Mouse (Mus musculus): ENCODE data around the gene Gpr68.

Gene Gpr68

DNA sequence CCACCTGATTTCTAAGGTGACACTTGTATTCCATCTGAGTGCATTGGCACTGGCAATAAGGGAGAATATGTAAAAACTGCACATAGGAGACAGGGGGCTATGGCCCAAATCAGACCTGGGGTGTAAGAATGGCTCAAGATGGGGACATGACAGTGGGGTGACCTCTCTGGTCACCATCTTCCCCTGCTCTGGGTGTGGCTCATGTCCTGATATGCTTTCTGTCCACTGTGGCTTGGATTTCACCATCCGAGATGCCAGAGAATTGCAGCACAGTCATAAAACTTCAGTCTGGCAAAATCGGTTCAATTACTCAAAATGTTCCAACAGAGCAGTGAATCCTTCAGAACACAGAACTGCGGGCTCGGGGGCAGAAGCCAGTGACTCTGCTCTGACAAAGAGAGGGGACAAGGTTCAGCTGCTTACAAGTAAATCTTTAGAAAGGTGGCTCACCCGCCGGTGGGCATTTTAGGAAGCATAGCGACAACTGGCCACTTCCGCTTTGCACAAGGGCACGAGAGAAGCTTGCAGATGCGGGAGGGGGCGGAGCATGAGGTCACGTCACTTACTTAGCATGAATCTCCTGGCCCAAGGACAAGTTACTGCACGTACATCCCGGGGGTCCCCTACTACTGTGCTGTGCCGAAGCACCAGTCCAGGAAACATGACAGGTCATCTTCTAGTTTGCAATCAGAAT, 16.8 kb upstream of the Gpr68 start:
- DNase-seq (ENCODE audit: low spot score): no peak

DNA sequence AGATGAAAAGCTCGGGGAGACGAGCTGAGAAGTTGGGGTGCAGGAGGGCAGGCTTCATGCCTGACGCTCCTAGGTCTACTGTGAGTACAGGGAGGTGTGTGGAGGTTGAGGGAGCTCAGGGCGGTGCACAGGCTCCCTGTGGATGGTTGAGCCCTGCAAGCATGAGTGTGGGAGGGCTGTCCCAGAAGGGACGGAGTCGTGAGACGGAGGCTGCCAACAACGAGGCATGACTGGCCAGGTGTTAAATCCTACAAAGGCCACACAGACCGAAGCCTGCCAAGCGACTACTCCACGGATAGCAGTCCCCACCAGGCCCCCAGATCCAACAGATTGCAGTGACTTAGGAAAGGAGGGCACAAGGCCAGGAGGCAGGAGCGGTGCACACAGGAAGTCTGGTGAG, 2.7 kb upstream of the Gpr68 start:
- no peak for DNase-seq (ENCODE audit: low spot score)

DNA sequence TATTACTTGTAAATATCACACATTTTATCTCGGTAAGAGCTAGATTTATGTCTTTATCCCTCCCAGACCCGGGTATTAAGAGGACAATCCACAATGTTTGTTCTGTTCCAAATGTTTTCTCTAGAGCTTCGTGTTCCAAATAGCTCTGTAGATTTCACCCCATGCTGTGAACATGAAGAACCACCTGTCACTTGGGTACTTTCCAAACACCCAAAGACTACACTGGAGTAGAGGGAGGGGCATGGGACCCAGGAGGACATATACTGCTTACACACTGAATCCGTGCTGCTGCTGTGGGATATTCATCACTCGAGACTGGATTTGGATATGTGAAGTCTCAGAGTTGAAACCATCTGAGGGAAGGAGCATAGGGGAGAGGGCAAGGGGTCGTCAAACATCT, 1.8 kb upstream of the Gpr68 start:
- no peak for DNase-seq (ENCODE audit: low spot score)

DNA sequence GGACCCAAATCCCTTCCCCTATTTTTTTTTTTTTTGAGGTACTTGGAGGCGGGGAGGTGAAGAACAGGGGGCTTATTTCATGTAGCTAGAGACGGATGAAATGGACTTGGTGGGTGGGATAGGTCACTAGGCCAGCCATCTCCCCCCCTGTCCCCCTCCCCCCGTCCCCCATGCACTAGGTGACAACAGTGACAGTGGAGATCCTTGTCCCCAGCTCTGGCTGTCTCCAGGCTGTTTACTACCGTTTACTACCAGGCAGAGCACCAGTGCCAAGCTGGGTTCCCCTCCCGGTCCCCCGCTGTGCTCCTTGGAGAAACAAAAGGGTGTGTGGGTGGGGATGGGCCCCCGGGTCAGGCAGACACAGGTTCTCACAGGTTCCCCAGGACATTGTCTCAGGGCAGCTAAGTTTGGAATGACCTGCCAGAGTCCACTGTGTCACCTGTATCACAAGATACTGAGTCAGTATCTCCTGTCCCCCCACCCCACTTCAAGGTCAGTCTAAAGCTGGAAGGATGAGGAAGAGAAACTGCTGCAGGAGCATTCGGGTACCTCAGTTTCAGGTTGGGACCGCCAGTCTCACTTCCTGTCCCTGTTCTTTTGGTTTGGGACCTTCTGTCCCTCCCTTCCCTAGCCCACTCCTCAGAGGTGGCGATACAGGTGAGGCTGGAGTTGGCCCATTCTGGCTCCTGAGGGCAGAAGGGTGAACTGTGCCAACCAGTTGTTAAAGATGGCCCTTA, 468 bp upstream of the Gpr68 start:
- no peak for DNase-seq (ENCODE audit: low spot score)

DNA sequence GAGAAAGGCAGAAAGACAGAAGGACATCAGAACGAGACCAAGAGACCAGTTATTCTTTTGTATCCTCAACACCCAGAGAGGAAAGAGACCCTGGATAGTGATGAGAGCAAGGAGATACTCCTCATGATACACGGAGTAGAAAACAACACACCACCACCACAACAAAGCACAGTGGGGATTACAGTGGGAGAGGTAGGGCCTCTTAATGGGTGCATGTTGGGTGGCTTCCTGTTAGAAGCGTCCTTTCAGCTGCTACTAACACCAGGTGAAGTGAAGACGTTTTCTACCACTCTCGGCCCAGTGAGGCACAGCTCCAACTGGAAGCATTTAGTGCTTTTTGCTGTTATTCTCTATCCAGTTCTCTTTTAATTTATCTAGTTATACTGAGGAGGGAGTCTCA, 1.1 kb downstream of the Gpr68 start:
- no peak for DNase-seq (ENCODE audit: low spot score)

DNA sequence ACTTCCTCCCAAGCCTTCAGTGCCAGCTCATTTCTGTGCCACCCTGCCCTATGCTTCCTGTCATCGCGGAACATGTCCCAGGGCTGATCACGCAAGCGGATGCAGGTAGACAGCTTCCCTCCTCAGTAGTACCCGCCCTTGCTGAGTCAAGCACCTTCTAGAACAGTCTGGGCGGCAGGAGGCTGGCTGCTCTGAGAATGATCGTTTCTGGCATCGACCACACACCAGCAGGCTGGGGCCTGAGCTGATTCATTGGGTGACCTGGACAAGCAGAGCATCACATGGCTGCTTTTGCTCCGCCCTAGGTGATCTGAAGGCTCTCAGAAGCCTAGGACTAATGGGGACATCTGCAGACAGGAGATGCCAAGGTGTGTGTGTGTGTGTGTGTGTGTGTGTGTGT, 4.2 kb downstream of the Gpr68 start:
- DNase-seq (ENCODE audit: low spot score): no peak

DNA sequence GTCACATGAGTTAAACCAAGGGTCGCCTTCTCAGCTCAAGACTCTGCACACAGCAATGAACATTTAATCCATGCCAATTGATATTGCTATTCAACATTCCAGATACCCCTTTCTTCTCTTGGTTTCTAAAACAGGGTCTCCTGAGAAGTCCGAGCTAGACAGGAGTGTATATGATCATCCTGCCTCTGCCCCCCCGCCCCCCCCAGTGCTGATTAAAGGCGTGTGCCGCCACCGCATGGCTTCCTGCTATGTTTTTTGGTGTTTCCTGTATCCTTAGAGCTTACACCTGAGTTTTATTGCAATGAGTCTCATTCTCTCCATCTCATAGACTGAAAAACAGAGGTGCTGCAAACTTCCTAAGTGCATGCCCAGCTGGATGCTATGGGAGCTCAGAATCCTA, 6.6 kb downstream of the Gpr68 start:
- DNase-seq (ENCODE audit: low spot score): no peak

DNA sequence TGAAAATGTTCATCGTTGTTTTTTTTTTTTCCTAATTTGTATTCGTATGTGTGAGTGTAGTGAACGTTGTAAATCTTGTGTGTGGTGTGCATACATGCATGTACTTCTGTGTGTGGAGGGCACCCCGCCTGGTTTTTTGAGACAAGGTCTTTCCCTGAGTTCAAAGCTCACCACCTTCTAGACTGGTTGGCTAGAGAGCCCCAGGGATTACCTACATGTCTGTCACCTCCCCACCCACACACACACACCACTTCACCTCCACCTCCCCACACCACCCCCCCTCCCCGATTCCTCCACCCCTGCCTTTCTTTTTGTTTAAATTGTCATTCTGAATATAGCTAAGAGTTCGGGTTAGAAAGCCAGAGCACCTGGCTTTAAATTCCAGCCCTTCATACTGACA, 7.1 kb downstream of the Gpr68 start:
- DNase-seq (ENCODE audit: low spot score): no peak

DNA sequence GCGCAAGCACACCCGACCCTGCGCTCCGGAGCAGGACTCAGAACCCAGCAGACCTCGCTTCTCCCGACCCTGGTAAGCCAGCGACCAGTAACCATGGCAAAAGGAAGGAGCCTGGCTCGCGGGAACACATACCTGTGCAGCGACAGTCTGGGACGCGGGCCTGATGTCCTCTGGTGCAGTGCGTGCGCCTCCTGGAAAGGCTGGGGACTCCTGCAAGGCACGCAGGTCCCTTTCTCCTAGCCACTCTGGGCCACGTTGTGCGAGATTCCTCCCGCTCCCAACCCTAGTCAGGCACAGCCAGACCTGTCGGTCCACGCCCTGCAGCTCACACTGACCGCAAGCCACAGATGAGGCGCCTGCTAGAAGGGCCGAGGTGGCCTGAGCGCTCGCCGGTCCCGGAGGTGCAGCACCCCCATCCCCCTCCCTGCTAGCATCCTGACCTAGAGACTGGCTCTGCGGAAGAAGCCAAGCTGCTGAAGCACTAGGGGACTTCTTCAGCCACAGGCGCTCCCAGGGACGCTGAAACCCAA, 8.8 kb downstream of the Gpr68 start:
- DNase-seq (ENCODE audit: low spot score): no peak

DNA sequence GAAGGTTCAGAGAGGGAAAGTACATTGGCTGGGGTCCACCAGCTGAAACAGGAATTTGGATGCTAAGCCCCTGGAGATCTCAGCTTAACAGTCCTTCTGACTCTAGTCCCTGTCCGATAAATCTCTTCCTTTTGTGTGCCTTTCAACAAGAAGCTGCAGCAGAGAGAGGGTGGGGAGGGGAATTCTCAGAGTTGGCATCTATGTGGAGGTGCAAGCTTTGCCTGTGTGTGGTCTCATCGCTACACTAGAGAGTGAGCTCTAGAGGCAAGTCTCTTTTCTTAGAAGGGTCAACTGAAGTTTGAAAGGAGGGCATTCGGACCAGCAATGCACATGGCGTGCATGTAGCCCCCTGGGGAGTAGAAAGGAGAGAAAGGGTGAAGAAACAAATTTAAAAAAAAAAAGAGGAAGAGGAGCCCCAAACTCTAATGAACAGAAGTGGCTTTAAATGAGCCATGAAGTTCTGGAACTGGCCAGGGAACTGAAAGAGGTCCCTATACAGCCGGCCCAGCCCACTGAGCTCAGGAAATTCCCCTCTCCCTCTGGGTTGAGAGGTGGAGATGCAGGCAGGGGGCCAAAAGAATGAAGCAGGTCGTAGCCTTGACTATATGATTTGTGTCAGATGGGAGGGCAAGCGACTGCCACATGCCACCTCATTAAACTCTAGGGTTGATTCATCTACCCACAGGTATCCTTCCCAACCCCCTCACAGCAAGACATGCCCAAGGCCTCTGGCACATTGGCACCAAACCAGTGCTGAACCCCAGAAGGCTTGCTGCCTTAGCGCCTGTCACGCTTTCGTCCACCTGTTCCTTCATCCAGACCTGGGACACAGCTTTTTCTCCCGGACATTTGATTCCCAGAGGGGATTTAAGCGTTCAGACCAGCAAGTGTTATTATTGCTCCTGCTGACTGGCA, 10.0 kb downstream of the Gpr68 start:
- DNase-seq (ENCODE audit: low spot score): no peak

DNA sequence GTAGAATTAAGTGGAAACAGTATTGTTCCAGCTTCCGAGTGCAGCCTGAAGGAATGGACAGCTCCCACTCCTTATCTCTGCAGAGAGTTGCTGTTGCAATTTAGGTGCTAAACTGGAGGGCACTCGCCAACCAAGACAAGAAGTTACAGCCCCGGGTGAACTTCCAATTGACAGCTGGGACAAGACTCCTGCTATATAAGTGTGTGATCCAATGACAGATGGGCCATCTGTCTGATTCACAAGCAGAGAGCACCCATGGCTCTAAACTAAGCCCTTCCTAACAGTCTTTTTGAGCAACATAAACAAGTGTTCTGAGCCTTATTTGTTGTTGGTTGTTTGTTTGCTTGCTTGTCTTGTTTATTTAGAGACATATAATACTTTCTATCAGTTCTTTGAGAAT, 11.3 kb downstream of the Gpr68 start:
- DNase-seq (ENCODE audit: low spot score): no peak

DNA sequence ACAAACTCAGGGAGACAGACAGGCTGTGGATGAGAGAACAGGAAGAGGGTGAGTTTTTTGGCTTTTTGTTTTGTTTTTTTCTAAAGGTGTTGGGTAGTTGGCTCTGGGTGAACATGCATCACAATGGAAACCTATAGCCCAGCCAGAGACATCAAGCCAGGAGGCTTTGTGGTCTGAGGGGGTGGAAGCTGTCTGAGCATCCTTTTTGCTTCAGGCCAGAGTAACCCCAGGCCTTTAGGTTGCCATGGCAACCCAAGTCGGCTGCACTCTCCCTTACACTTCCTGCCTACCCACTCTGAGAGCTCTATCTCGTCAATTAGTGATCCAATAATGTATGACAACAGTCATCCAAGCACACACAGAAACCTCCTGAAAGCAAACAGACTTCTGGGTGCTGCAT, 12.5 kb downstream of the Gpr68 start:
- no peak for DNase-seq (ENCODE audit: low spot score)

DNA sequence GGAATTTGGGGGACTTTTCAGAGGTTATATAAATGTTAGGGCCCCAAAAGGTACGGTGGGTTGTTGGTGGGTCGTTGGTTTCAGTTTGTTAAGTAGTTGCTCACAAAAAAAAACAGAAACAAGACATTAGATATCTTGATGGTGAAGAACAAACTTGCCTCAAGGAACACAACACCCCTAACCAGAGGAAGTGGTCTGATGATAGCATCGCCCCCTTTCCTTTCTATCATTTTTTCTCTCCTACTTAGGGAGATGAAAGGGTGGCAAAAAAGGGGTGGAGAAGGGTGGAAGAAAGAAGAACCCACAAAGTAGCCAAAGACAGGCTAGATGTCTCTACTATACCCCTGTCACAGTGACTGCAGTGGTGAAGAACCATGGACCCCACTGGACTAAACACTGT, 17.4 kb downstream of the Gpr68 start:
- no peak for DNase-seq (ENCODE audit: low spot score)

DNA sequence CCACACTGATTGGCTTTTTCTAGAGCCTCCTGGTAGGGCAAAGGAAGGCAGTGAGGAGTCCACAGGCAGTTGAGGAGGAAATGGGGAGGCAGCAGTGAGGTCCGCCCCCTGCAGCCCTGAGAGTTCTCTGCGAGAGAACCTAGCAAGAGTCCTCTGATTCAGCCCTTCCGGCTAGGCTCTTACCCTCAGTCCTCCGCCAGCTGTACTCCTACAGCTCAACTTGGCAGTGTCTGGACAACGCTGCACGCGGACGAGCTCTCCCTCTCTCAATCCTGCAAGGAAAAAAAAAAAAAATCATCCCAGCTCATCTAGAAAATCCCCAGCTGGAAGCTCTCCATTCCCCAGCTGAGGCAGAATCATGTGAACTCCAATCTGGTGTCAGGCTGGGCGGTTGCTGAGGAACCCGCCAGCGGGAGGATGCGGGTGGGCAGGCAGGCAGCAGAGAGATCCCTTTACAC, 20.2 kb downstream of the Gpr68 start:
- peak; percentile 13 for DNase-seq (ENCODE audit: low spot score)

DNA sequence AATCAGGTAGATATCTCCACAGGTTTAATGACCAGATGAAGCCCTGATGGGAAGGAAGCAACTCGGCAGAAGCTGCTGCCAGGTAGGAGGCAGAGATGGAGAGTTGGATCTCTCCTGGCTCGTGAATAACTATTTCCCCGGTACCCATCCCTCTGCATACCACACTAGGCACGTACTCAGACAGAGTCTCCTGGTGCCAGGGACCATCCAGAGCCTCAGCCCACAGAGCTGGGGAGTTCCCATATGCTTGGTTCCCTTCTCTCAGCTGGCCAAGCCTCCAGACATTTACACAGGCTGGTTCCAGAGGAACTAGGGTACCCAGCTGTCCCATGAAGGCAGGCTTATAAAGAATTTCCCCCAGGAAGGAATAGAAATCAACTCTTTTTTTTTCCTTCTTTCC, 21.1 kb downstream of the Gpr68 start:
- DNase-seq (ENCODE audit: low spot score): no peak

DNA sequence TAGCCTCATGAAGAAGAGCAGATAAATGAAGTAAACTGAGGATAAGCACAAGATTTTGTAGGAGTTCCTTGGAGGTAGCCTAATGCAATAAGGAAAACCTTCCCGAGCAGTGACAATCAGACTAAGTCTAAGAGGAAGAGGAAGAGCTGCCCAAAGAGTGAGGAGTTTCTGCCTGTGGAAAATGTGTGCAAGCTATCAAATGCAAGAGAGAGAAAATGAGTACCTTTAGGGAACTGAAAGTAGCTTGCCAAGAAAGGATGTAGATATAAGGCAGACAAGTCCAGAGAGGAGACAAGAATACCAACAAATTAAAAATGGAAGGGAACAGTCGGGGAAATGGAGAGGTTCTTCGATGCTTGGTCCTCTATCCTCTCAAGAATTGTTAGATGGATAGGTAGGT, 22.4 kb downstream of the Gpr68 start:
- DNase-seq (ENCODE audit: low spot score): no peak

DNA sequence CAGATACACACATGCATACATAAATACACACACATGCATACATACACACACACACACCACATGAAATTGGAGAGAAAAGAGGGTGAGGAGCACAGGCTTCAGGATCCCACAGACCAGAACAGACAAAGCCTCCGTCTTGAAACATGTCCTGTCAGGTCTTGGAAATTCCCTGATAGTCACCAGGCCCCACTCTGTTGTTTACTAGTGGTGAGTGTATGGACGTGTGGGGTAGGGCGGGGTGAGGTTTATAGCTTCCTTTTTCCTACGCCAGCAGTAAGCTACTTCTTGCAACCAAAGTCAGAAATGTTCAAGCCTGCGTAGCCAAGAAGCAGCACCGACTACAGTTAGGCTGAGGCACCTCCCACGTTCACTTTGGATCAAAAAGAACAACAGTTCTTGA, 24.8 kb downstream of the Gpr68 start:
- DNase-seq (ENCODE audit: low spot score): no peak

DNA sequence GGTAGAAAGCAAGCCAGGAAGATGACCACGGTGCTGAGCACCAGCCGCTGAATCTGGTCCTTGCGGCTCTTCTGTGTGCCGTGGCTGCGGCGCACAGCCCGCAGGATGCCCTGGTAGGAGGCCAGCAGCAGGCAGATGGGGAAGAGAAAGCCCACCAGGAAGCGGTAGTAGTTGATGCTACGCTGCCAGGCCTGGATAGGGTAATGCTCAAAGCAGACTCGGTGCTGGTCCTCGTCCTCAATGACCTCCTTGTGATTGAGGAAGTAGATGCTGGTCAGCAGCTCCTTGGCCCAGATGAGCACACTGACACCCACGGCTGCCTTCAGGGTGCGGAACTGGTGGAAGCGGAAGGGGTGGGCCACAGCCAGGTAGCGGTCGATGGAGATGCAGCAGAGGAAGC, 29.4 kb downstream of the Gpr68 start:
- DNase-seq (ENCODE audit: low spot score): no peak

DNA sequence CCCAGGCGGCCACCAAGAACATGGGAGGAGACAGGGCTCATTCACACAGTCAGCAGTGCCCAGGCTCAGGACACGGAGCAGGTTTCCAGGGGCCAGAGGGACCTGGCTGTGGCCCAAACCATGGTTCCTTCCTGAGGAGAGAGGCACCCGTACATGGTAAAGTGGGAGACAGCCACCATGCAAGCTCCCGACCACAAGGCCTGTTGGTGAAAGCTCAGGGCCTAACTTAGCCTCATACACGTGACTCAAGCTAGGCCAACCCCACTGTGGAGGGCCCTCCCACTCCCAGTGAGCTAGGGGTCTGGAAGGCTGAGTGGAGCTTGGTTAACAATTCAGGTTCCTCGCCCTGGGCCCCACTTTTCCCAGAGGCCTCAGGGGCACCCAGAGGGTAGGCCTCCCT, 30.1 kb downstream of the Gpr68 start:
- DNase-seq (ENCODE audit: low spot score): no peak

DNA sequence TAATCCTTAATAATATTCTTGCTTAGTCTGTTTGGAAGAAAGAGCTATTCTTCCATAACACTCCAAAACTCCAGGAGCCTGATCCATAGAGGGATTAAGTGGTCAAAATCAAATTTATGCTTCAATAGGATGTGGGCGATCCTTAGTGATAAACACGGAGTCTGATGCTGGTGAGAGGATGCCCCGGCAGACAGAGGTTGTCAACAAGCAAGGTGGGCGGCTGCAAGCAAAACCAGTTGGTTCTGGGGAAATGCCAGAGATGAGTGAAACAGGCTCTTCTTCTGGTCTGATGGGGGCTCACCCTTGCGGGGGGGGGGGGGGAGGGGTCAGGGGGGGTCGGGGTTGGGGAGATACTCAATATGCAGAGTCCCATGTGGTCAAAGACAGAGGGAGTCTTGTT, 32.0 kb downstream of the Gpr68 start:
- DNase-seq (ENCODE audit: low spot score): no peak

DNA sequence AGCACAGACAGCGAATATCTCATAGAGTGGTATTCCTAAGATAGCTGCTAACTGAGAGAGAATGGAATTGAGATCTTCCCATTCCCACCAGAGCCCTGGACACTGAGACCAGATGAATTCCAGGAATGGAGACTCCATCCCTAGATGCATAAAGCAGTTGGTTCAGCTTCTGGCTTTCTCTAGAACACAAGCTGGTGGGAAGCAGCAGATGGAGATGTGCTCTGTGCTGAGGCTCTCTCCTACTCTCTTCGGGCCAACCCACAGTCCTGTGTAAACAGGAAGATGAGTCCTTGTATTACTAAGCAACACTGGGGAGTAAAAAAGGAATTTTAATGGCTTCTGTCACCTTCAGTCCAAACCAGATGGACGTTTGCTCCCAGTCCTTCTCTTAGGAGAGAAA, 32.4 kb downstream of the Gpr68 start:
- no peak for DNase-seq (ENCODE audit: low spot score)

DNA sequence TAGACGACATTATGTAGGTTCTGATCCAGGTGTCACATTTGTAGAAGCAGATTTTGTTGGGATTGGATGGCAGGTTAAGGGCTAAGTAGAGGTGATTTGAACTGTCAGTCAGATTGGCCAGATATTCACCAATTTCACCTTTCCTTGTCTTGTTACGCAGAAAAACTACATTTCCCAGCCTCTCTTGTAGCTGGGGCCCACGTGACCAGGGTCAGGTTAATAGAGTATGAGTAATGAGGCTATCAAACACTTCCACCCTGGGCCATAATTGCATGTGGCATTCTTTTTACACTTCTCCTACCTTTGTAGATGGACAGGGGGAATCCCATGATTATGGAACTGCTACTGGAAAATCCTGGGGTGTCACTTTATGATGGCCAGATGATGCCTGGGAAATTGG, 34.4 kb downstream of the Gpr68 start:
- no peak for DNase-seq (ENCODE audit: low spot score)

DNA sequence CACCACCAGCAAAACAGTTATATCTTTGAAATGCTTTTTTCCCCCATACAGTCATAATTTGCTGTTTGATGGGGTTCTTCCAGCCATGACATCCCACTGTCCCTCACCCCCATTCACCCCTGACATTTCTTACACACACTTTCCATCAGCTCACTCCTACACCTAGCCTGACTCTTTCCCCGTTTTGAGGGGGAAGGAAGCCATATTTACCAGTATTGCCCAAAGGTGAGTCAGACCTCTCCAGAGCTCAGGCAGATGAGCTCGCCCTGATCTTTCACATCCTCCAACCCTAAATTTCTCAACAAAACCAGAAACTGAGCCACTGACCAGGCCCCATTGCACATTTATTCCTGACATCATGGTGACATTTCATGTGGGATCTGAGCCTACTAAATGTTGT, 36.2 kb downstream of the Gpr68 start:
- DNase-seq (ENCODE audit: low spot score): no peak

Data from ovary, adult 18-20 months (tissue).